Mouse (Mus musculus): Measurements from ENCODE around the gene Gm3250.
"Not testable (repeated sequence)": the region's sequence is repeated elsewhere in the genome, so short reads cannot be mapped to it uniquely, and the experiment has no call there.

GRCm38 (mm10) chr10:77750686-77751085 is 31.7 kb downstream of the Gm3250 start:
- not testable (repeated sequence) for TF ChIP-seq CTCF (conservative IDR thresholded peaks at IDR 0.05; ENCODE audit: insufficient read depth, insufficient read length, low read depth, low read length); POLR2A (IDR thresholded peaks at IDR 0.05; ENCODE audit: low read depth, low read length)
